Mouse (Mus musculus): ENCODE data around the gene Pcnp.

Pcnp gene

GRCm38 (mm10) chr16:56014076-56014475 lies 15.5 kb downstream of the Pcnp start:
- Histone ChIP-seq H3K4me1 (replicated peaks; ENCODE audit: low read depth, low read length) (peaks cover 27% of the 10 kb centered on the region), H3K27me3 (ENCODE audit: insufficient read depth, low read length) (no peaks in the 10 kb centered on the region)
- TF ChIP-seq NANOG (IDR thresholded peaks at IDR 0.05; ENCODE audit: borderline replicate concordance, low read length) (no peak), CTCF (conservative IDR thresholded peaks at IDR 0.05; ENCODE audit: low read length) (no peak), POU5F1 (IDR thresholded peaks at IDR 0.05; ENCODE audit: borderline replicate concordance, low read length) (no peak)

GRCm38 (mm10) chr16:56012789-56013743 lies 16.5 kb downstream of the Pcnp start:
- peaks cover 31% of the 10 kb centered on the region for H3K4me1 ChIP-seq (replicated peaks; ENCODE audit: low read depth, low read length)
- H3K9me3 ChIP-seq (ENCODE audit: low read length): no peaks in the 10 kb centered on the region
- H3K36me3 ChIP-seq (ENCODE audit: insufficient read depth, low read length): peaks cover 46% of the 10 kb centered on the region
- no peak overlapping the region for H3K4me3 ChIP-seq (replicated peaks; ENCODE audit: low read length)
- TF ChIP-seq NANOG (IDR thresholded peaks at IDR 0.05; ENCODE audit: borderline replicate concordance, low read length) (no peak), CTCF (conservative IDR thresholded peaks at IDR 0.05; ENCODE audit: low read length) (no peak)
- no peaks in the 10 kb centered on the region for H3K27me3 ChIP-seq (ENCODE audit: insufficient read depth, low read length)

More at GRCm38 (mm10) chr16:56014076-56014475, 15.5 kb downstream of the Pcnp start:
- H3K9me3 ChIP-seq (ENCODE audit: low read length): no peaks in the 10 kb centered on the region
- H3K36me3 ChIP-seq (ENCODE audit: insufficient read depth, low read length): peaks cover 49% of the 10 kb centered on the region
- no peak overlapping the region for H3K4me3 ChIP-seq (replicated peaks; ENCODE audit: low read length)

DNA sequence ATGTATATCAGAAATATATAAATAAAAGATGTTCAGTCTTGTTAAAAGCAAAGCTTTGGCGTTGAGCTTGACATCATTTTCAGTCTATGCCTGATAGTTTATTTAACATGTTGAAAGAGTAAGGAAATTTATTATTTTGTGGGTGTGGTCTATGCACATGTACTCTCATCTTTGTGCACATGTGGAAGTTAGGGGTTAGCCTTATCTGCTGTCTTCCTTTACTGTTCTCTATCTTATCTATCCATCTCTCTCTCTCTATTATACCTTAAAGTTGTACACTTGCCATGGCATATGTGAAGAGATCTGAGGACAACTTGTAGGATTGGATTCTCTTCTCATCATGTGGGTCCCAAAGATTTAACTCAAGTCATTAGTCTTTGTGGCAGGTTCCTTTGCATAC lies 20.7 kb downstream of the Pcnp start:
- TF ChIP-seq POU5F1 (IDR thresholded peaks at IDR 0.05; ENCODE audit: borderline replicate concordance, low read length): no peak
- no peak for TF ChIP-seq NANOG (IDR thresholded peaks at IDR 0.05; ENCODE audit: borderline replicate concordance, low read length)
- TF ChIP-seq CTCF (conservative IDR thresholded peaks at IDR 0.05; ENCODE audit: low read length): no peak
- peaks cover 22% of the 10 kb centered on the region for H3K4me1 ChIP-seq (replicated peaks; ENCODE audit: low read depth, low read length)
- H3K27me3 ChIP-seq (ENCODE audit: insufficient read depth, low read length): no peaks in the 10 kb centered on the region
- no peak overlapping the region for H3K4me3 ChIP-seq (replicated peaks; ENCODE audit: low read length)
- no peaks in the 10 kb centered on the region for H3K9me3 ChIP-seq (ENCODE audit: low read length)
- peaks cover 70% of the 10 kb centered on the region for H3K36me3 ChIP-seq (ENCODE audit: insufficient read depth, low read length)

- peaks cover 72% of the 10 kb centered on the region for H3K36me3 ChIP-seq (ENCODE audit: insufficient read depth, low read length)
- no peak overlapping the region for H3K4me3 ChIP-seq (replicated peaks; ENCODE audit: low read length)
- H3K27me3 ChIP-seq (ENCODE audit: insufficient read depth, low read length): no peaks in the 10 kb centered on the region
- no peaks in the 10 kb centered on the region for H3K9me3 ChIP-seq (ENCODE audit: low read length)
- no peak for TF ChIP-seq POU5F1 (IDR thresholded peaks at IDR 0.05; ENCODE audit: borderline replicate concordance, low read length)
- TF ChIP-seq CTCF (conservative IDR thresholded peaks at IDR 0.05; ENCODE audit: low read length): no peak
- no peak for TF ChIP-seq NANOG (IDR thresholded peaks at IDR 0.05; ENCODE audit: borderline replicate concordance, low read length)
- peaks cover 10% of the 10 kb centered on the region; the same call in 1 of the 2 replicates for H3K4me1 ChIP-seq (replicated peaks; ENCODE audit: low read depth, low read length)
These were observed 22.7 kb downstream of the Pcnp start for GRCm38 (mm10) chr16:56006798-56007197.

GRCm38 (mm10) chr16:55994235-55994634 lies 35.3 kb downstream of the Pcnp start:
- H3K9me3 ChIP-seq (ENCODE audit: low read length): no peaks in the 10 kb centered on the region
- peaks cover 86% of the 10 kb centered on the region for H3K36me3 ChIP-seq (ENCODE audit: insufficient read depth, low read length)
- H3K4me3 ChIP-seq (replicated peaks; ENCODE audit: low read length): no peak overlapping the region
- no peaks in the 10 kb centered on the region for H3K4me1 ChIP-seq (replicated peaks; ENCODE audit: low read depth, low read length)
- H3K27me3 ChIP-seq (ENCODE audit: insufficient read depth, low read length): no peaks in the 10 kb centered on the region
- TF ChIP-seq CTCF (conservative IDR thresholded peaks at IDR 0.05; ENCODE audit: low read length): no peak
- TF ChIP-seq POU5F1 (IDR thresholded peaks at IDR 0.05; ENCODE audit: borderline replicate concordance, low read length): no peak
- no peak for TF ChIP-seq NANOG (IDR thresholded peaks at IDR 0.05; ENCODE audit: borderline replicate concordance, low read length)

DNA sequence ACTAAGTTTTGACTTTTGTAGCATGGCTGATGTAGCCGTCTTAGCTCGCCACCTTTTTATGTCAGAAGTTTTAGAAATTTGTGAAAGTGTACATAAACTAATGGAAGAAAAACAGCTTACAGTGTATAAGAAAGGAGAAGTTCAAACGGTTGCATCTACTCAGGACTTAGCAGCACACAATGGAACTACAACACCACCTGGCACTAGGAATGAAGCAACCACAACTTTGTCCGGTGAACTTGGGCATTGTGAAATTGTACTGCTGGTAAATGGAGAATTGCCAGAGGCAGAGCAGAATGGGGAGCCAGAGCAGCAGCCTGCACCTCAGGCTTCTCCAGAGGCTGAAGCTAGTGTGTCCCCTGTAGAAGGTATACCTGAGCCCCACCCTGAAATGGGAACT lies 39.2 kb downstream of the Pcnp start:
- H3K4me1 ChIP-seq (replicated peaks; ENCODE audit: low read depth, low read length): 0 out of 2 replicates have a peak, but pooled peaks cover 2% of the 10 kb centered on the region
- no peaks in the 10 kb centered on the region for H3K9me3 ChIP-seq (ENCODE audit: low read length)
- H3K27me3 ChIP-seq (ENCODE audit: insufficient read depth, low read length): no peaks in the 10 kb centered on the region
- no peak overlapping the region for H3K4me3 ChIP-seq (replicated peaks; ENCODE audit: low read length)
- peaks cover 75% of the 10 kb centered on the region for H3K36me3 ChIP-seq (ENCODE audit: insufficient read depth, low read length)
- TF ChIP-seq POU5F1 (IDR thresholded peaks at IDR 0.05; ENCODE audit: borderline replicate concordance, low read length): no peak
- no peak for TF ChIP-seq CTCF (conservative IDR thresholded peaks at IDR 0.05; ENCODE audit: low read length)
- TF ChIP-seq NANOG (IDR thresholded peaks at IDR 0.05; ENCODE audit: borderline replicate concordance, low read length): no peak

DNA sequence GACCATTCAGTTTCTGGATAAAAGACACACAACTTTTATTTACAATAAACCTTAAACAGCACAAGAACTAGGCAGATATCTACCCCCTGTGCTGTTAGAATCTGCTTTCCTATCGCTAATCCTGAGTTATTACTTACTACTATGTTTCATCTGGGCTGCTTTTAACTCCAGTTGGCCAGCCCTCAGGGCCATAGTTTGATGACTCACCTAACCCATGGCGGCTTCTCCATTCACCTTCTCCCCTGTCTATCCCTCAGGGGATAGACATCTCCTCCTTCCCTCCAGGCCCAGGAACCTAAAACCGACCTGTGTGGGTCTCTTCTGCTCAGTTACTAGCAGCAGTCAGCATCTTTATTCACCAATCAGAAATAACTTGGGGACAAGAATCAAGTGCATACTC lies 43.5 kb downstream of the Pcnp start:
- Histone ChIP-seq H3K4me1 (replicated peaks; ENCODE audit: low read depth, low read length) (peaks cover 32% of the 10 kb centered on the region), H3K9me3 (ENCODE audit: low read length) (no peaks in the 10 kb centered on the region), H3K4me3 (replicated peaks; ENCODE audit: low read length) (no peak overlapping the region), H3K36me3 (ENCODE audit: insufficient read depth, low read length) (peaks cover 74% of the 10 kb centered on the region), H3K27me3 (ENCODE audit: insufficient read depth, low read length) (no peaks in the 10 kb centered on the region)
- TF ChIP-seq CTCF (conservative IDR thresholded peaks at IDR 0.05; ENCODE audit: low read length) (no peak), POU5F1 (IDR thresholded peaks at IDR 0.05; ENCODE audit: borderline replicate concordance, low read length) (no peak), NANOG (IDR thresholded peaks at IDR 0.05; ENCODE audit: borderline replicate concordance, low read length) (no peak)

DNA sequence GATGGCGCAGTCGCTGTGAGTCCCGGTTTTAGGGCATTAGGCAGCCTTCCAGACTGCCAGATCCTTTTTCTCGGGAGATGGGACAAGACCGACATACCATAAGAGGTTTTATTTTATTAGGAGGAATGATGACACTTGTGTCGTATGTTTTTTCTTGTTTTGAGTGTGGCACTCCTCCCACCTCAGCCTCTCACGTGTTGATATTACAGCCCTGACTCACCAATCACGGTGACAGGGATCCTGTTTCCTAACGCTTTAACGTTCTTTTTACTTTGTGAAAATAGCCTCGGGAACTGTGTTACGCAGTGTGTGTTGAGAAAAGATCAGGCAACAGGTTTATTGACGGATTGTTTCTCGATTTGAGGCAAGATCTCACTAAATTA lies 54.6 kb downstream of the Pcnp start:
- H3K9me3 ChIP-seq (ENCODE audit: low read length): no peaks in the 10 kb centered on the region
- peak overlapping the region; percentile 100 for H3K4me3 ChIP-seq (replicated peaks; ENCODE audit: low read length)
- peaks cover 65% of the 10 kb centered on the region for H3K36me3 ChIP-seq (ENCODE audit: insufficient read depth, low read length)
- peaks cover 53% of the 10 kb centered on the region for H3K4me1 ChIP-seq (replicated peaks; ENCODE audit: low read depth, low read length)
- TF ChIP-seq CTCF (conservative IDR thresholded peaks at IDR 0.05; ENCODE audit: low read length) (no peak), POU5F1 (IDR thresholded peaks at IDR 0.05; ENCODE audit: borderline replicate concordance, low read length) (no peak), NANOG (IDR thresholded peaks at IDR 0.05; ENCODE audit: borderline replicate concordance, low read length) (no peak)
- no peaks in the 10 kb centered on the region for H3K27me3 ChIP-seq (ENCODE audit: insufficient read depth, low read length)

All from E14TG2a.4 (cell line).